Comparison of ENCODE assay signal across 8 mouse cellular contexts in genomic region chr10:119239633-119239968, GRCm38 (mm10). TPM values are rescaled to one million over a fixed set of nuclear protein-coding genes. Genes with fewer than 3 reads are reported as not detected.
DNase-seq lines count a peak whose midpoint lies in the region; ATAC-seq and TF ChIP-seq lines count a peak whose summit lies in the region.

No protein-coding gene starts in this region.

- DNase-seq in heart, postnatal 10 days = no peak
- DNase-seq in adipocyte (ENCODE audit: low spot score) = no peak
- DNase-seq in adrenal gland, adult 2 months = no peak
- DNase-seq in embryo, embryonic 9.5 days (ENCODE audit: extremely low spot score) = no peak

- peak overlapping the region; percentile 73 to 100 for H3K4me3 ChIP-seq in heart, embryonic 14.5 days (ENCODE audit: control insufficient read depth in 1 of 2, insufficient read depth in 1 of 2, low read depth in 1 of 2, low read length in 2 of 2)
- peak overlapping the region; percentile 99 for H3K4me3 ChIP-seq in ES-Bruce4 (ENCODE audit: low read depth, low read length)
- peak overlapping the region; percentile 94 for H3K4me3 ChIP-seq in forebrain, embryonic 16.5 days (replicated peaks; ENCODE audit: low read length)
- peak overlapping the region; percentile 60 for H3K4me3 ChIP-seq in macrophage (ENCODE audit: inconsistent target)

- no peaks in the 10 kb centered on the region for H3K9me3 ChIP-seq in heart, embryonic 14.5 days (ENCODE audit: control insufficient read depth, low read length)
- no peaks in the 10 kb centered on the region for H3K9me3 ChIP-seq in ES-Bruce4 (replicated peaks; ENCODE audit: control insufficient read depth, insufficient read depth, low read length, poor library complexity, severe bottlenecking)
- no peaks in the 10 kb centered on the region for H3K9me3 ChIP-seq in forebrain, embryonic 16.5 days (ENCODE audit: control insufficient read depth, low read length)

- peaks cover 44% of the 10 kb centered on the region for H3K79me2 ChIP-seq in macrophage (ENCODE audit: inconsistent target)

- peak; percentile 55; the same call in 1 of the 2 replicates for ATAC-seq in heart, embryonic 14.5 days (ENCODE audit: insufficient number of reproducible peaks, insufficient read depth, low FRiP score, low read depth)
- ATAC-seq in forebrain, embryonic 16.5 days = no peak; the same call in 1 of the 2 replicates

- peaks cover 3 to 17% of the 10 kb centered on the region in 2 experiments for H3K4me1 ChIP-seq in heart, embryonic 14.5 days (ENCODE audit: control insufficient read depth in 2 of 2, insufficient read depth in 2 of 2, low read length in 2 of 2)
- peaks cover 5% of the 10 kb centered on the region for H3K4me1 ChIP-seq in ES-Bruce4 (ENCODE audit: control insufficient read depth, insufficient read depth, low read length)
- peaks cover 19% of the 10 kb centered on the region for H3K4me1 ChIP-seq in forebrain, embryonic 16.5 days (replicated peaks; ENCODE audit: control insufficient read depth, insufficient read depth, low read length)

- H3K36me3 ChIP-seq in heart, embryonic 14.5 days (ENCODE audit: control insufficient read depth, insufficient read depth, low read length) = peaks cover 12% of the 10 kb centered on the region
- H3K36me3 ChIP-seq in ES-Bruce4 (ENCODE audit: control insufficient read depth, insufficient read depth, low read length, poor library complexity, severe bottlenecking) = peaks cover 4% of the 10 kb centered on the region
- H3K36me3 ChIP-seq in forebrain, embryonic 16.5 days (ENCODE audit: control insufficient read depth, insufficient read depth) = peaks cover 9% of the 10 kb centered on the region
- no peaks in the 10 kb centered on the region for H3K36me3 ChIP-seq in macrophage (ENCODE audit: inconsistent target)

- no peak for TF ChIP-seq CTCF in ES-Bruce4 (IDR thresholded peaks at IDR 0.05; ENCODE audit: low read depth, low read length)

- H3K27ac ChIP-seq in heart, embryonic 14.5 days (replicated peaks in 1 of 2; ENCODE audit: control insufficient read depth in 1 of 2, insufficient read depth in 1 of 2, low read depth in 2 of 2, low read length in 2 of 2) = peak overlapping the region; percentile 91 to 99
- H3K27ac ChIP-seq in ES-Bruce4 (ENCODE audit: insufficient read depth, low read length) (peak overlapping the region; percentile 82), macrophage (no peak overlapping the region)
- H3K27ac ChIP-seq in forebrain, embryonic 16.5 days (ENCODE audit: low read length) = peak overlapping the region; percentile 95

- TF ChIP-seq POLR2A in ES-Bruce4 (IDR thresholded peaks at IDR 0.05; ENCODE audit: insufficient read depth, low read length) = no peak

- H3K9ac ChIP-seq in heart, embryonic 14.5 days (ENCODE audit: low read length) = peak overlapping the region; percentile 99
- peak overlapping the region; percentile 98 for H3K9ac ChIP-seq in ES-Bruce4 (ENCODE audit: low read depth, poor library complexity, severe bottlenecking)
- H3K9ac ChIP-seq in forebrain, embryonic 16.5 days (replicated peaks; ENCODE audit: low read depth, low read length) = peak overlapping the region; percentile 96

- H3K27me3 ChIP-seq in heart, embryonic 14.5 days (ENCODE audit: control insufficient read depth, insufficient read depth, low read length) = no peaks in the 10 kb centered on the region
- H3K27me3 ChIP-seq in ES-Bruce4 (ENCODE audit: control insufficient read depth, insufficient read depth, low read length, poor library complexity, severe bottlenecking) = no peaks in the 10 kb centered on the region
- no peaks in the 10 kb centered on the region for H3K27me3 ChIP-seq in forebrain, embryonic 16.5 days (replicated peaks; ENCODE audit: control insufficient read depth, insufficient read depth, low read length)

- intact Hi-C loops in heart, postnatal 10 days (cut with DNase I) = no loop called here

- under 1% methylated on average over 36 of the region's 37 CpGs for WGBS in heart, embryonic 14.5 days
- 0% methylated on average over 23 of the region's 37 CpGs for WGBS in forebrain, embryonic 16.5 days
- under 1% methylated on average over 27 of the region's 37 CpGs for WGBS in macrophage (ENCODE audit: missing documents)

- no peak for TF ChIP-seq EP300 in ES-Bruce4 (IDR thresholded peaks at IDR 0.05; ENCODE audit: insufficient read depth, low read depth, low read length)

- H3K4me2 ChIP-seq in heart, embryonic 14.5 days (ENCODE audit: low read length) = peak overlapping the region; percentile 73
- peak overlapping the region; percentile 70 for H3K4me2 ChIP-seq in forebrain, embryonic 16.5 days (ENCODE audit: low read length)

RNA-seq across cellular contexts. Expression of gene Cand1, which starts 0.3 kb away (rescaled TPM):
- 58.7 and 63.2 TPM in 2 replicates for polyA plus RNA-seq in heart, embryonic 14.5 days (2014; fragmentation: Nextera tagmentation; extraction: Ambion mirVana)
- total RNA-seq in heart, postnatal 10 days (2021) = 10 to 100 TPM; 62.5 to 65.6 TPM
- 146 and 170 TPM in 2 replicates for polyA plus RNA-seq in ES-Bruce4 (2011; ENCODE audit: insufficient read depth, insufficient read length, low read depth, missing spikeins)
- 48.5 and 49.4 TPM in 2 replicates for polyA plus RNA-seq in forebrain, embryonic 16.5 days (2015; fragmentation: Nextera tagmentation; extraction: Ambion mirVana)
- total RNA-seq in macrophage (2018; cell fraction: chromatin; rRNA removed) = 10 to 100 TPM; 16.3 to 81.2 (median 35.7) TPM
- total RNA-seq in macrophage (2018; cell fraction: cytosol; rRNA removed) = 10 to 100 TPM; 20.5 to 47.6 (median 33.0) TPM
- 10 to 100 TPM; 32.1 to 83.5 (median 54.6) TPM for total RNA-seq in macrophage (2018; cell fraction: nucleus; rRNA removed)
- 15.8 to 33.0 TPM (median 21.0 TPM) in 3 replicates for polyA plus RNA-seq in macrophage (2018)
- 10 to 100 TPM; 79.5 to 84.2 TPM for total RNA-seq in adrenal gland, adult 2 months (2021)
- polyA plus RNA-seq in adrenal gland, adult 2 months (2012; rRNA removed) = 9.3 and 18.5 TPM in 2 replicates
